Mouse (Mus musculus) megakaryocyte, embryonic 14.5 days (primary cell): ENCODE measurements at regions not wholly inside any gene's neighbourhood (a gene's known extent, or its start where the extent isn't known, plus 50 kb on each side); places are given as distances from the start of the nearest gene placed in this dataset.

ENCODE experiments used
- FLI1 ChIP-seq: IDR thresholded peaks from 2 replicates; pipeline ENCODE4 v1.6.1; 2012; ENCODE audit warnings: low read length, inconsistent platforms, mixed read lengths
- GATA1 ChIP-seq: IDR thresholded peaks from 3 replicates; pipeline ENCODE4 v1.6.1; 2012; ENCODE audit warnings: mixed read lengths, low read length, inconsistent platforms, borderline replicate concordance

DNA sequence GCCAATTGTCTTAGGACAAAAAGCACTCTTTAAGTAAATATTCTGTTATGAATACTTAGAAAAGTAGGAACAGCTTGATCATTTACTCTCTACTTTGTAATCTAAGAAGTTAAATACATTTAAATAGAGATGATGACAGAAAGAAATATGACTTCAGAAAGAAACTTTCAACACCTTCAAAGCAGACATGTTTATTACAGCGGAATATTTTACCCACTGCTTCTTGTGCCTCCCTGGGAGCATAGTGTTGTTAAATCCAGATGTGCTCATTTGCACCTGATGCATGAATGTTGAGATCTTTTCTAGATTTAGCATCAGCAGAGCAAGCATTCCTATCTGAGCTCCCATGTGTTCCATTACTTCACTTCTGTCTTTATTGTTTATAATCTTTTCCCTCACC is 2912.0 kb downstream of the Poteg start:
- TF ChIP-seq GATA1 (no peak), FLI1 (no peak)
